Mouse (Mus musculus) C2C12 (cell line): Measurements from ENCODE around the gene Fchsd2.

ENCODE experiments used
- CEBPB ChIP-seq: IDR thresholded peaks from one replicate; pipeline ENCODE4 v1.6.1; 2011; ENCODE audit warnings: low read depth, mild to moderate bottlenecking, control low read depth, moderate library complexity
- CTCF ChIP-seq: IDR thresholded peaks from one replicate; pipeline ENCODE4 v1.5.1; 2011; ENCODE audit not compliant: control insufficient read depth, insufficient read depth, insufficient read length
- FOSL1 ChIP-seq: IDR thresholded peaks from one replicate; pipeline ENCODE4 v1.8.0; 2011; ENCODE audit warnings: mild to moderate bottlenecking, low read length; ENCODE audit not compliant: poor library complexity, insufficient read depth, severe bottlenecking
- MAX ChIP-seq: IDR thresholded peaks from one replicate; pipeline ENCODE4 v1.6.1; 2011; ENCODE audit warnings: mild to moderate bottlenecking, control low read depth
- USF1 ChIP-seq: IDR thresholded peaks from one replicate; pipeline ENCODE4 v1.6.1; 2011; ENCODE audit warnings: low read depth, mild to moderate bottlenecking, control low read depth, moderate library complexity

- TF ChIP-seq CEBPB (no peak), USF1 (no peak), MAX (no peak), CTCF (no peak), FOSL1 (no peak)
Observed at GRCm38 (mm10) chr7:101074170-101074767, 18.4 kb upstream of the Fchsd2 start.
